9 mouse cellular contexts compared by ENCODE assay signal in genomic region chr1:132191786-132192680, GRCm38 (mm10). TPM values are rescaled to one million over a fixed set of nuclear protein-coding genes. Genes with fewer than 3 reads are reported as not detected.
DNase-seq lines count a peak whose midpoint lies in the region; ATAC-seq lines count a peak whose summit lies in the region.
"Had no signal": no experiment of that assay in that cellular context is flagged by ENCODE, and none has a peak within 500 bp of the region (broad histone marks: within the 10 kb centered on the region; RNA-seq: fewer than 3 reads in every experiment).

No protein-coding gene starts in this region.

- no peaks in the 10 kb centered on the region for H3K36me3 ChIP-seq in hindbrain, embryonic 13.5 days
- H3K36me3 ChIP-seq in neural tube, embryonic 12.5 days: no peaks in the 10 kb centered on the region

- DNase-seq in kidney, postnatal 4 days: peak; percentile 62 to 64
- no peak for DNase-seq in kidney, adult 8-10 months
- DNase-seq in embryo, embryonic 11.5 days (ENCODE audit: low read depth, low spot score): peak; percentile 26
- DNase-seq in gastrocnemius, adult 8-10 months (ENCODE audit: low spot score in 2 of 2): no peak
- DNase-seq in yolk sac, embryonic 10.5 days (ENCODE audit: low spot score): no peak
- DNase-seq in kidney, postnatal 25 days: no peak

- H3K9me3 ChIP-seq in hindbrain, embryonic 13.5 days: no peaks in the 10 kb centered on the region
- no peaks in the 10 kb centered on the region for H3K9me3 ChIP-seq in neural tube, embryonic 12.5 days

- peak; percentile 30 for ATAC-seq in hindbrain, embryonic 13.5 days (ENCODE audit: low FRiP score)
- ATAC-seq in neural tube, embryonic 12.5 days (ENCODE audit: low FRiP score, low read depth): peak; percentile 32

- peak overlapping the region; percentile 99 for H3K27ac ChIP-seq in hindbrain, embryonic 13.5 days
- H3K27ac ChIP-seq in neural tube, embryonic 12.5 days: peak overlapping the region; percentile 98

- 1% methylated on average over 16 of the region's 16 CpGs for WGBS in hindbrain, embryonic 13.5 days
- under 1% methylated on average over 16 of the region's 16 CpGs for WGBS in neural tube, embryonic 12.5 days

- H3K9ac ChIP-seq in hindbrain, embryonic 13.5 days: peak overlapping the region; percentile 99
- H3K9ac ChIP-seq in neural tube, embryonic 12.5 days: peak overlapping the region; percentile 98

- H3K4me3 ChIP-seq in hindbrain, embryonic 13.5 days: peak overlapping the region; percentile 81
- peak overlapping the region; percentile 79 for H3K4me3 ChIP-seq in neural tube, embryonic 12.5 days

- H3K4me1 ChIP-seq in hindbrain, embryonic 13.5 days (replicated peaks): peaks cover 70% of the 10 kb centered on the region
- peaks cover 62% of the 10 kb centered on the region for H3K4me1 ChIP-seq in neural tube, embryonic 12.5 days

- H3K4me2 ChIP-seq in hindbrain, embryonic 13.5 days: peak overlapping the region; percentile 92
- H3K4me2 ChIP-seq in neural tube, embryonic 12.5 days (replicated peaks): peak overlapping the region; percentile 69

- H3K27me3 ChIP-seq in hindbrain, embryonic 13.5 days: peaks cover 8% of the 10 kb centered on the region; the same call in 1 of the 2 replicates
- H3K27me3 ChIP-seq in neural tube, embryonic 12.5 days (replicated peaks): peaks cover 4% of the 10 kb centered on the region; the same call in 1 of the 2 replicates

RNA-seq across cellular contexts. Expression of gene AC124108.1, which starts 0.8 kb away (rescaled TPM):
- 4.2 and 4.8 TPM in 2 replicates for polyA plus RNA-seq in hindbrain, embryonic 13.5 days (2015; fragmentation: Nextera tagmentation; extraction: Ambion mirVana)
- polyA plus RNA-seq in neural tube, embryonic 12.5 days (2016; fragmentation: Nextera tagmentation; extraction: Ambion mirVana): 3.0 and 3.7 TPM in 2 replicates
- not detected for total RNA-seq in gastrocnemius, adult 8-10 months (2022)
- total RNA-seq: hematopoietic stem cell, adult 5-6 weeks had no signal

RNA-seq across cellular contexts. Expression of gene Lemd1, which starts 0.8 kb away (rescaled TPM):
- polyA plus RNA-seq in hindbrain, embryonic 13.5 days (2015; fragmentation: Nextera tagmentation; extraction: Ambion mirVana): 24.8 and 25.7 TPM in 2 replicates
- polyA plus RNA-seq in neural tube, embryonic 12.5 days (2016; fragmentation: Nextera tagmentation; extraction: Ambion mirVana): 11.7 and 11.9 TPM in 2 replicates
- under 1 TPM in 1 of 4 experiments, not detected in 3; 0.19 TPM for total RNA-seq in gastrocnemius, adult 8-10 months (2022)
- total RNA-seq: hematopoietic stem cell, adult 5-6 weeks had no signal

RNA-seq across cellular contexts. Expression of gene Gm10188, which starts 37.5 kb away (rescaled TPM):
- polyA plus RNA-seq in hindbrain, embryonic 13.5 days (2015; fragmentation: Nextera tagmentation; extraction: Ambion mirVana): 0.63 and 0.95 TPM in 2 replicates
- 0.74 and 0.86 TPM in 2 replicates for polyA plus RNA-seq in neural tube, embryonic 12.5 days (2016; fragmentation: Nextera tagmentation; extraction: Ambion mirVana)
- total RNA-seq in gastrocnemius, adult 8-10 months (2022): not detected
- total RNA-seq: hematopoietic stem cell, adult 5-6 weeks had no signal

RNA-seq across cellular contexts. Expression of gene Cdk18, which starts 52.5 kb away (rescaled TPM):
- polyA plus RNA-seq in hindbrain, embryonic 13.5 days (2015; fragmentation: Nextera tagmentation; extraction: Ambion mirVana): 0.31 and 0.32 TPM in 2 replicates
- 0.74 and 0.84 TPM in 2 replicates for polyA plus RNA-seq in neural tube, embryonic 12.5 days (2016; fragmentation: Nextera tagmentation; extraction: Ambion mirVana)
- 1 to 10 TPM; 4.2 to 6.7 (median 4.2) TPM for total RNA-seq in gastrocnemius, adult 8-10 months (2022)

Comparison
In these comparisons a context has a peak if more than half of its experiments do, and no peak if none do; other contexts are left out.
1. DNase-seq: peak in kidney, postnatal 4 days (2 of 2) and embryo, embryonic 11.5 days (single experiment); none in kidney, adult 8-10 months (0 of 2), gastrocnemius, adult 8-10 months (0 of 2), yolk sac, embryonic 10.5 days (single experiment) and kidney, postnatal 25 days (0 of 2).